Mouse (Mus musculus) MEL (cell line): Measurements from ENCODE around the gene Mapk8ip3. TPM values are rescaled to one million over a fixed set of nuclear protein-coding genes. Genes with fewer than 3 reads are reported as not detected.
A peak's percentile ranks its signal among the peaks of the same experiment; 100 is the strongest.

ENCODE experiments used
- DNase-seq: peaks from one replicate; pipeline ENCODE4 v3.0.0; 2011; ENCODE audit warnings: low read depth, low spot score
- H3K27ac ChIP-seq: 2 replicates; pipeline ENCODE4 v1.5.1; 2012; ENCODE audit warnings: low read depth, mild to moderate bottlenecking, control low read depth, low read length, moderate library complexity; ENCODE audit not compliant: control insufficient read depth
- H3K27me3 ChIP-seq, 2 experiments: fragments of 150-350 bp in 1 of 2; sonication (generic) in 1 of 2; 2 replicates each; pipeline ENCODE4 v1.6.1; 2012; ENCODE audit warnings: low read length in 2 of 2, mild to moderate bottlenecking in 2 of 2, improper control_type of control experiment in 1 of 2, moderate library complexity in 1 of 2; ENCODE audit not compliant: insufficient read depth in 2 of 2, control insufficient read depth in 1 of 2
- H3K36me3 ChIP-seq, 2 experiments: 2 replicates each; pipeline ENCODE4 v1.6.1; 2012 to 2014; ENCODE audit warnings: low read length in 2 of 2, improper control_type of control experiment in 1 of 2, inconsistent platforms in 1 of 2, mild to moderate bottlenecking in 1 of 2; ENCODE audit not compliant: insufficient read depth in 2 of 2, control insufficient read depth in 1 of 2
- H3K4me1 ChIP-seq, 2 experiments: fragments of 150-350 bp in 1 of 2; sonication (generic) in 1 of 2; 2 replicates each; pipeline ENCODE4 v1.6.1; 2012; ENCODE audit warnings: low read length in 2 of 2, improper control_type of control experiment in 1 of 2, mild to moderate bottlenecking in 1 of 2; ENCODE audit not compliant: insufficient read depth in 2 of 2, control insufficient read depth in 1 of 2
- H3K4me3 ChIP-seq, 2 experiments: fragments of 150-350 bp in 1 of 2; sonication (generic) in 1 of 2; 2 replicates each; pipeline ENCODE4 v1.5.1; 2012; ENCODE audit warnings: low read depth in 2 of 2, low read length in 2 of 2, mild to moderate bottlenecking in 2 of 2, moderate library complexity in 2 of 2, control low read depth in 1 of 2, improper control_type of control experiment in 1 of 2; ENCODE audit not compliant: control insufficient read depth in 1 of 2, insufficient read depth in 1 of 2
- H3K79me2 ChIP-seq: 2 replicates; pipeline ENCODE4 v1.6.1; 2012; ENCODE audit warnings: mild to moderate bottlenecking, low read length, moderate library complexity; ENCODE audit not compliant: control insufficient read depth, poor library complexity, insufficient read depth
- H3K9ac ChIP-seq: 2 replicates; pipeline ENCODE4 v1.6.1; 2012; ENCODE audit warnings: low read depth, mild to moderate bottlenecking, control low read depth, low read length, moderate library complexity; ENCODE audit not compliant: control insufficient read depth, poor library complexity, severe bottlenecking
- H3K9me3 ChIP-seq: fragments of 150-350 bp; sonication (generic); replicated peaks from 2 replicates; pipeline ENCODE4 v1.6.1; 2012; ENCODE audit warnings: mild to moderate bottlenecking, low read length, improper control_type of control experiment, moderate library complexity; ENCODE audit not compliant: insufficient read depth
- BHLHE40 ChIP-seq: IDR thresholded peaks from 2 replicates; pipeline ENCODE4 v1.6.1; 2012; ENCODE audit warnings: low read depth, mild to moderate bottlenecking, inconsistent platforms, low read length, improper control_type of control experiment, borderline replicate concordance
- CHD1 ChIP-seq: IDR thresholded peaks from 2 replicates; pipeline ENCODE4 v1.6.1; 2012; ENCODE audit warnings: low read depth, mild to moderate bottlenecking, inconsistent platforms, low read length, improper control_type of control experiment
- CTCF ChIP-seq, 3 experiments: IDR thresholded peaks in 2 of 3; conservative IDR thresholded peaks in 1 of 3; 2 replicates each; pipeline ENCODE4 v1.5.1; 2011 to 2012; ENCODE audit warnings: low read length in 3 of 3, low read depth in 2 of 3, mild to moderate bottlenecking in 2 of 3, improper control_type of control experiment in 1 of 3, inconsistent platforms in 1 of 3, mixed read lengths in 1 of 3, moderate library complexity in 1 of 3; ENCODE audit not compliant: control insufficient read depth in 1 of 3, insufficient read depth in 1 of 3, poor library complexity in 1 of 3, severe bottlenecking in 1 of 3
- ELF1 ChIP-seq: IDR thresholded peaks from 2 replicates; pipeline ENCODE4 v1.6.1; 2014; ENCODE audit warnings: low read depth, mild to moderate bottlenecking, inconsistent platforms, low read length, improper control_type of control experiment, moderate library complexity
- EP300 ChIP-seq, 2 experiments: IDR thresholded peaks; 2 replicates each; pipeline ENCODE4 v1.6.1; 2011; ENCODE audit warnings: improper control_type of control experiment in 2 of 2, low read length in 2 of 2, low read depth in 1 of 2, mild to moderate bottlenecking in 1 of 2
- ETS1 ChIP-seq: IDR thresholded peaks from 2 replicates; pipeline ENCODE4 v1.6.1; 2012; ENCODE audit warnings: low read depth, mild to moderate bottlenecking, inconsistent platforms, low read length, improper control_type of control experiment, moderate library complexity
- GABPA ChIP-seq: IDR thresholded peaks from 2 replicates; pipeline ENCODE4 v1.6.1; 2012; ENCODE audit warnings: low read depth, mild to moderate bottlenecking, inconsistent platforms, low read length, improper control_type of control experiment, moderate library complexity
- GATA1 ChIP-seq: IDR thresholded peaks from 2 replicates; pipeline ENCODE4 v1.6.1; 2011; ENCODE audit warnings: low read depth, low read length, improper control_type of control experiment
- JUND ChIP-seq: IDR thresholded peaks from 2 replicates; pipeline ENCODE4 v1.6.1; 2011; ENCODE audit warnings: low read depth, mild to moderate bottlenecking, improper control_type of control experiment, low read length
- KAT2A ChIP-seq: conservative IDR thresholded peaks from 2 replicates; pipeline ENCODE4 v1.6.1; 2012; ENCODE audit warnings: low read depth, low read length, improper control_type of control experiment, inconsistent platforms
- MAFK ChIP-seq: IDR thresholded peaks from 2 replicates; pipeline ENCODE4 v1.6.1; 2011; ENCODE audit warnings: low read depth, mild to moderate bottlenecking, low read length, improper control_type of control experiment, borderline replicate concordance
- MAX ChIP-seq: IDR thresholded peaks from 2 replicates; pipeline ENCODE4 v1.6.1; 2011; ENCODE audit warnings: low read length, improper control_type of control experiment
- MEF2A ChIP-seq: IDR thresholded peaks from 2 replicates; pipeline ENCODE4 v1.6.1; 2014; ENCODE audit warnings: low read depth, mild to moderate bottlenecking, inconsistent platforms, low read length, improper control_type of control experiment; ENCODE audit not compliant: poor library complexity, insufficient replicate concordance, severe bottlenecking; ENCODE audit errors: extremely low read depth
- MXI1 ChIP-seq: IDR thresholded peaks from 2 replicates; pipeline ENCODE4 v1.6.1; 2011; ENCODE audit warnings: mild to moderate bottlenecking, low read depth, low read length, improper control_type of control experiment
- MYC ChIP-seq: IDR thresholded peaks from 2 replicates; pipeline ENCODE4 v1.6.1; 2011; ENCODE audit warnings: low read depth, mild to moderate bottlenecking, low read length, improper control_type of control experiment, moderate library complexity
- NELFE ChIP-seq: IDR thresholded peaks from 2 replicates; pipeline ENCODE4 v1.6.1; 2011; ENCODE audit warnings: low read depth, low read length, improper control_type of control experiment
- POLR2A ChIP-seq, 2 experiments: IDR thresholded peaks; 2 replicates each; pipeline ENCODE4 v1.6.1; 2011 to 2012; ENCODE audit warnings: low read length in 2 of 2, mild to moderate bottlenecking in 2 of 2, control low read depth in 1 of 2, improper control_type of control experiment in 1 of 2, low read depth in 1 of 2, moderate library complexity in 1 of 2; ENCODE audit not compliant: control insufficient read depth in 1 of 2, insufficient read depth in 1 of 2, poor library complexity in 1 of 2
- POLR2AphosphoS2 ChIP-seq: IDR thresholded peaks from 2 replicates; pipeline ENCODE4 v1.6.1; 2011; ENCODE audit warnings: low read length, improper control_type of control experiment
- RCOR1 ChIP-seq: IDR thresholded peaks from 2 replicates; pipeline ENCODE4 v1.6.1; 2012; ENCODE audit warnings: low read depth, mild to moderate bottlenecking, inconsistent platforms, low read length, improper control_type of control experiment
- SIN3A ChIP-seq: IDR thresholded peaks from 2 replicates; pipeline ENCODE4 v1.6.1; 2012; ENCODE audit warnings: low read length, improper control_type of control experiment, inconsistent platforms
- SMC3 ChIP-seq: IDR thresholded peaks from 2 replicates; pipeline ENCODE4 v1.6.1; 2011; ENCODE audit warnings: low read depth, low read length, improper control_type of control experiment
- TBP ChIP-seq: IDR thresholded peaks from 2 replicates; pipeline ENCODE4 v1.8.0; 2011; ENCODE audit warnings: low read depth, low read length, improper control_type of control experiment
- ZC3H11A ChIP-seq: IDR thresholded peaks from 2 replicates; pipeline ENCODE4 v1.6.1; 2012; ENCODE audit warnings: low read depth, mild to moderate bottlenecking, inconsistent platforms, low read length, improper control_type of control experiment
- ZKSCAN1 ChIP-seq: IDR thresholded peaks from 2 replicates; pipeline ENCODE4 v1.6.1; 2012; ENCODE audit warnings: low read depth, mild to moderate bottlenecking, inconsistent platforms, low read length, improper control_type of control experiment, moderate library complexity
- ZNF384 ChIP-seq: IDR thresholded peaks from 2 replicates; pipeline ENCODE4 v1.6.1; 2012; ENCODE audit warnings: low read depth, mild to moderate bottlenecking, inconsistent platforms, low read length, improper control_type of control experiment
- polyA plus RNA-seq, 2 experiments: library from polyadenylated mRNA; stranded (reverse) in 1 of 2; unstranded in 1 of 2; fragments of >175 nt in 1 of 2; fragments of >200 nt in 1 of 2; gene quantifications; 2 replicates each; pipeline versions ENCODE4 v1.2.1 to v1.2.4; 2012; ENCODE audit warnings: low replicate concordance in 2 of 2, low read depth in 1 of 2; ENCODE audit not compliant: insufficient read length in 2 of 2, insufficient read depth in 1 of 2, missing spikeins in 1 of 2
- total RNA-seq: library from RNA; depleted of rRNA; stranded (reverse); fragments of 300-350 nt; gene quantifications from 2 replicates; pipeline ENCODE4 v1.2.3, GENCODE M21; 2012

The Mapk8ip3 gene
- total and polyA plus RNA-seq, 3 experiments = 22.8 to 44.5 TPM; not detected in 1

DNA sequence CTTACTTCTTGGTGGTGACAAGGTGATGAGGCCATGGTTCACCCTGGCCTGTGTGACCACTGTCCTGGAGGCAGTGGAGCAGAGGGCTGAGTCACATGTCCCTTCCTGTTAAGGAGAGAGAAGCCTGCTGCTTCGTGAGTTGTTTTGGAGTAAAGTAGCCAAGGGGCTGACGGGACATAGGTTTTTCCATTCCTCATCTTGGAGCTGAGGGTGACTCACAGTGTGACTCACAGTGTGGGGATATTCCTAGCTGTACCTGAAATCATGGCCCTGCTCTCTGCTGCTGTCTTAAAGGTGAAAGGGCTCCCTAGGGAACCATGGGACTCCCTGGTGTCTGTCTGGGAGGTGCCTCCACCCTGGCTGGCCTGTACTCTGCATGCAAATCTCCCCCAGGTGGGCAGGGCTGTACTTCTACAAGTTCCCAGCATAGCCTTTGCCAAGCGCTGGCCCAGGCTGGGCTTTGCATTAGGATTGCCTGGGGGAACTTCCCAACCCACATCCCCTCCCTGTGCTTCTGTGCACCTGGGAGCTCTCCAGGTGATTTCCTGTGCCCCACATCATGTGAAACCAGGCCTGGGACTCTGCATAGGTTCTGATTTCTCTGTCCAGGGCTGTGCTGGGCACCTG is 80.8 kb downstream of the Mapk8ip3 start:
- H3K9ac ChIP-seq = no peak overlapping the region
- no peaks in the 10 kb centered on the region for H3K27me3 ChIP-seq
- H3K4me3 ChIP-seq = no peak overlapping the region
- peaks cover 0 to 17% of the 10 kb centered on the region in 2 experiments; a peak in 2 of 4 replicates for H3K36me3 ChIP-seq
- H3K79me2 ChIP-seq = no peaks in the 10 kb centered on the region
- no peak for TF ChIP-seq KAT2A
- no peak for TF ChIP-seq POLR2A (IDR thresholded peaks at IDR 0.05; ENCODE audit: control insufficient read depth in 1 of 2, insufficient read depth in 1 of 2, low read depth in 1 of 2, low read length in 2 of 2, poor library complexity in 1 of 2)
- TF ChIP-seq JUND = no peak
- no peak for TF ChIP-seq CHD1
- TF ChIP-seq MXI1 = no peak
- no peak for TF ChIP-seq POLR2AphosphoS2
- no peak for TF ChIP-seq TBP
- TF ChIP-seq GABPA = no peak
- no peak for TF ChIP-seq MYC
- TF ChIP-seq ELF1 = no peak
- TF ChIP-seq BHLHE40 = no peak
- no peak for TF ChIP-seq EP300 (IDR thresholded peaks at IDR 0.05; ENCODE audit: low read depth in 1 of 2, low read length in 2 of 2)
- no peak for TF ChIP-seq MAFK
- no peak for TF ChIP-seq SIN3A
- TF ChIP-seq CTCF (IDR thresholded peaks at IDR 0.05 in 2 of 3, conservative IDR thresholded peaks at IDR 0.05 in 1 of 3; ENCODE audit: control insufficient read depth in 1 of 3, insufficient read depth in 1 of 3, low read depth in 2 of 3, low read length in 3 of 3, poor library complexity in 1 of 3, severe bottlenecking in 1 of 3) = no peak
- no peak for TF ChIP-seq ZC3H11A
- no peak overlapping the region for H3K27ac ChIP-seq
- no peaks in the 10 kb centered on the region for H3K9me3 ChIP-seq
- DNase-seq = no peak
- H3K4me1 ChIP-seq = peaks cover 4 to 22% of the 10 kb centered on the region in 2 experiments

- H3K27ac ChIP-seq = no peak overlapping the region
- H3K36me3 ChIP-seq = peaks cover 0 to 13% of the 10 kb centered on the region in 2 experiments; a peak in 2 of 4 replicates
- peak overlapping the region; percentile 84 to 88 for H3K4me3 ChIP-seq
- H3K4me1 ChIP-seq = peaks cover 0 to 15% of the 10 kb centered on the region in 2 experiments; a peak in 2 of 4 replicates
- H3K27me3 ChIP-seq = no peaks in the 10 kb centered on the region
- no peak for TF ChIP-seq CTCF (IDR thresholded peaks at IDR 0.05 in 2 of 3, conservative IDR thresholded peaks at IDR 0.05 in 1 of 3; ENCODE audit: control insufficient read depth in 1 of 3, insufficient read depth in 1 of 3, low read depth in 2 of 3, low read length in 3 of 3, poor library complexity in 1 of 3, severe bottlenecking in 1 of 3)
- no peak for TF ChIP-seq ELF1
- no peak; the same call in 1 of the 2 replicates for TF ChIP-seq SIN3A
- no peak for TF ChIP-seq GATA1
- no peak for TF ChIP-seq SMC3
- TF ChIP-seq ZNF384 = no peak
- no peak for TF ChIP-seq MEF2A
- TF ChIP-seq NELFE = no peak
- TF ChIP-seq MYC = no peak
- no peak for TF ChIP-seq POLR2A (IDR thresholded peaks at IDR 0.05; ENCODE audit: control insufficient read depth in 1 of 2, insufficient read depth in 1 of 2, low read depth in 1 of 2, low read length in 2 of 2, poor library complexity in 1 of 2)
- no peak for TF ChIP-seq ETS1
- TF ChIP-seq MAFK = no peak
- TF ChIP-seq MAX = no peak
- TF ChIP-seq ZKSCAN1 = no peak
- TF ChIP-seq RCOR1 = no peak
- TF ChIP-seq ZC3H11A = no peak
- TF ChIP-seq, all 39 proteins: peak for 0
- Histone ChIP-seq H3K79me2 (peaks cover 3% of the 10 kb centered on the region; the same call in 1 of the 2 replicates), H3K9me3 (no peaks in the 10 kb centered on the region), H3K9ac (peak overlapping the region; percentile 78)
- peak; percentile 34 for DNase-seq
Observed at GRCm38 (mm10) chr17:24851381-24852125, 85.2 kb downstream of the Mapk8ip3 start.
